Comparison of ENCODE assay signal across 8 mouse cellular contexts in the genomic region with DNA sequence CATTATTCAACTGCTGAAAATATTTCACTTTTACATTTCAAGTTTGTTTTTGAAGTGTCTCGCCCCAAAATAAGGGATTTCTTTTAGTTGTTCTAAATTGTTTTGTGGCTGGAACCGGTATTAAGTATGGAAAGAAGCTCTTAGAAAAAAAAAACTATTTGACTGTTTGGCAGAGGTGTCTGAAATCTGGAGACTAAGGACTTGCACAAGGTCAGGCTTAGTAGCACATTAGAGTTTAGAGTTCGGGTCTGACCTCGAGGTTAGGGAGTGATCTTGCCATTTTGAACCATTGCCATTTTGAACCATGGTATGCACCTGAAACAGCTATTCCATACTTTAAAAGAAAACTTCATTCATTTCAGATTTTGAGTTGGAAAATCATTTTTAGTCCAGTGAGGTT. TPM values are rescaled to one million over a fixed set of nuclear protein-coding genes. Genes with fewer than 3 reads are reported as not detected.
DNase-seq lines count a peak whose midpoint lies in the region; ATAC-seq and TF ChIP-seq lines count a peak whose summit lies in the region.

No protein-coding gene starts in this region.

- WGBS in spleen, adult 2 months = 2% methylated on average over 4 of the region's 4 CpGs
- WGBS in embryonic facial prominence, embryonic 11.5 days = 3% methylated on average over 4 of the region's 4 CpGs
- WGBS in intestine, embryonic 14.5 days = under 1% methylated on average over 4 of the region's 4 CpGs
- 0% methylated on average over 4 of the region's 4 CpGs for WGBS in neural tube, embryonic 13.5 days

- no peak for ATAC-seq in embryonic facial prominence, embryonic 11.5 days (replicated peaks; ENCODE audit: insufficient number of reproducible peaks, low FRiP score, low TSS enrichment, low read depth)
- no peak for ATAC-seq in intestine, embryonic 14.5 days (replicated peaks; ENCODE audit: low FRiP score, low TSS enrichment, low read depth)
- ATAC-seq in neural tube, embryonic 13.5 days (ENCODE audit: low read depth) = no peak

- DNase-seq in spleen, adult 2 months (ENCODE audit: low read depth in 1 of 2, low spot score in 2 of 2) = no peak
- no peak for DNase-seq in spleen, adult 12 weeks (ENCODE audit: low spot score)
- DNase-seq in embryonic facial prominence, embryonic 11.5 days (ENCODE audit: low spot score) = peak; percentile 29
- DNase-seq in intestine, embryonic 14.5 days (ENCODE audit: low spot score) = no peak
- no peak for DNase-seq in thymus, postnatal 25 days
- no peak for DNase-seq in natural killer cell, adult 2 months (ENCODE audit: low spot score in 2 of 2)
- no peak for DNase-seq in cerebellum, adult 9-11 months

- peaks cover 9% of the 10 kb centered on the region for H3K4me1 ChIP-seq in spleen, adult 2 months (ENCODE audit: control insufficient read depth, insufficient read depth, insufficient read length)
- no peaks in the 10 kb centered on the region for H3K4me1 ChIP-seq in embryonic facial prominence, embryonic 11.5 days (ENCODE audit: control insufficient read depth, insufficient read depth, low read length)
- H3K4me1 ChIP-seq in intestine, embryonic 14.5 days (replicated peaks; ENCODE audit: control insufficient read depth, insufficient read depth, low read length) = peaks cover 5% of the 10 kb centered on the region; the same call in 1 of the 2 replicates
- peaks cover 28% of the 10 kb centered on the region for H3K4me1 ChIP-seq in neural tube, embryonic 13.5 days (replicated peaks)

- peaks cover 11% of the 10 kb centered on the region for H3K36me3 ChIP-seq in spleen, adult 2 months (ENCODE audit: control insufficient read depth, insufficient read depth, low read length)
- peaks cover 5% of the 10 kb centered on the region for H3K36me3 ChIP-seq in embryonic facial prominence, embryonic 11.5 days (replicated peaks; ENCODE audit: control insufficient read depth, insufficient read depth, low read depth, low read length)
- peaks cover 19% of the 10 kb centered on the region for H3K36me3 ChIP-seq in intestine, embryonic 14.5 days (ENCODE audit: control insufficient read depth, insufficient read depth, low read length)
- peaks cover 19% of the 10 kb centered on the region for H3K36me3 ChIP-seq in neural tube, embryonic 13.5 days

- no peak for TF ChIP-seq CTCF in spleen, adult 2 months (IDR thresholded peaks at IDR 0.05; ENCODE audit: extremely low read depth, insufficient read depth, insufficient read length, insufficient replicate concordance)

- peak overlapping the region; percentile 88 for H3K4me3 ChIP-seq in spleen, adult 2 months (ENCODE audit: extremely low read depth, insufficient read depth, insufficient read length)
- peak overlapping the region; percentile 64 for H3K4me3 ChIP-seq in embryonic facial prominence, embryonic 11.5 days (ENCODE audit: low read depth, low read length)
- H3K4me3 ChIP-seq in intestine, embryonic 14.5 days (ENCODE audit: low read depth, low read length) = peak overlapping the region; percentile 90
- peak overlapping the region; percentile 96 for H3K4me3 ChIP-seq in neural tube, embryonic 13.5 days

- H3K4me2 ChIP-seq in embryonic facial prominence, embryonic 11.5 days (ENCODE audit: low read depth, low read length) = peak overlapping the region; percentile 55
- peak overlapping the region; percentile 75 for H3K4me2 ChIP-seq in intestine, embryonic 14.5 days (ENCODE audit: low read length)
- peak overlapping the region; percentile 91 for H3K4me2 ChIP-seq in neural tube, embryonic 13.5 days

- no peaks in the 10 kb centered on the region for H3K9me3 ChIP-seq in embryonic facial prominence, embryonic 11.5 days (replicated peaks; ENCODE audit: control insufficient read depth, low read length)
- no peaks in the 10 kb centered on the region for H3K9me3 ChIP-seq in intestine, embryonic 14.5 days (ENCODE audit: control insufficient read depth, low read length)
- H3K9me3 ChIP-seq in neural tube, embryonic 13.5 days = no peaks in the 10 kb centered on the region

- H3K27ac ChIP-seq in spleen, adult 2 months (ENCODE audit: insufficient read depth, low read length) = no peak overlapping the region
- H3K27ac ChIP-seq in embryonic facial prominence, embryonic 11.5 days (replicated peaks; ENCODE audit: low read depth, low read length) = no peak overlapping the region
- H3K27ac ChIP-seq in intestine, embryonic 14.5 days (ENCODE audit: low read depth) = 0 out of 2 replicates have a peak overlapping the region, but pooled peaks have one; percentile 13
- 0 out of 2 replicates have a peak overlapping the region, but pooled peaks have one; percentile 52 for H3K27ac ChIP-seq in neural tube, embryonic 13.5 days (replicated peaks)

- H3K27me3 ChIP-seq in spleen, adult 2 months (ENCODE audit: control insufficient read depth, insufficient read depth, low read length) = no peaks in the 10 kb centered on the region
- H3K27me3 ChIP-seq in embryonic facial prominence, embryonic 11.5 days (ENCODE audit: control insufficient read depth, insufficient read depth, low read length) = no peaks in the 10 kb centered on the region
- no peaks in the 10 kb centered on the region for H3K27me3 ChIP-seq in intestine, embryonic 14.5 days (replicated peaks; ENCODE audit: control insufficient read depth, insufficient read depth, low read length)
- H3K27me3 ChIP-seq in neural tube, embryonic 13.5 days = no peaks in the 10 kb centered on the region

- H3K9ac ChIP-seq in embryonic facial prominence, embryonic 11.5 days (replicated peaks; ENCODE audit: low read length) = peak overlapping the region; percentile 50
- peak overlapping the region; percentile 100 for H3K9ac ChIP-seq in intestine, embryonic 14.5 days (ENCODE audit: low read length)
- peak overlapping the region; percentile 100 for H3K9ac ChIP-seq in neural tube, embryonic 13.5 days

- TF ChIP-seq POLR2A in spleen, adult 2 months (IDR thresholded peaks at IDR 0.05; ENCODE audit: low read depth, low read length) = no peak

RNA-seq across cellular contexts. Expression of a gene that starts 1.4 kb away (rescaled TPM):
- 6.3 and 12.0 TPM in 2 replicates for polyA plus RNA-seq in spleen, adult 2 months (2012; rRNA removed)
- polyA plus RNA-seq in embryonic facial prominence, embryonic 11.5 days (2014; fragmentation: Nextera tagmentation; extraction: Ambion mirVana) = 155 and 167 TPM in 2 replicates
- polyA plus RNA-seq in intestine, embryonic 14.5 days (2014; fragmentation: Nextera tagmentation; extraction: Ambion mirVana) = 93.3 and 97.7 TPM in 2 replicates
- 186 and 190 TPM in 2 replicates for polyA plus RNA-seq in neural tube, embryonic 13.5 days (2015; fragmentation: Nextera tagmentation; extraction: Ambion mirVana)

Comparison
In these comparisons a context has a peak if more than half of its experiments do, and no peak if none do; other contexts are left out.
1. H3K27ac ChIP-seq: peak in intestine, embryonic 14.5 days (single experiment) and neural tube, embryonic 13.5 days (single experiment); none in spleen, adult 2 months (single experiment) and embryonic facial prominence, embryonic 11.5 days (single experiment).
2. H3K9ac ChIP-seq: peak in every context shown above with its lines; median percentile 100 in intestine, embryonic 14.5 days; 100 in neural tube, embryonic 13.5 days; 50 in embryonic facial prominence, embryonic 11.5 days.
3. Peak in every context shown above with its lines, with median percentiles within 50 percentile points of each other: H3K4me3 ChIP-seq and H3K4me2 ChIP-seq.